Mouse (Mus musculus) midbrain, postnatal 0 days (tissue): ENCODE measurements around the gene 1700001O22Rik. TPM values are rescaled to one million over a fixed set of nuclear protein-coding genes. Genes with fewer than 3 reads are reported as not detected.

ENCODE experiments used
- ATAC-seq: fragments of 200-750 bp; cut with Nextera tagmentation; 2 replicates; pipeline ENCODE4 v1.8.0; 2017; ENCODE audit warnings: moderate number of reproducible peaks, mild to moderate bottlenecking, moderate TSS enrichment, moderate library complexity; ENCODE audit not compliant: low FRiP score
- DNase-seq: peaks from one replicate; pipeline ENCODE4 v3.0.0-alpha.2; 2015; ENCODE audit warnings: low spot score
- H3K27ac ChIP-seq: fragments of 300-500 bp; sonication (generic); 2 replicates; pipeline ENCODE4 v1.5.1; 2014; ENCODE audit warnings: low read depth, mild to moderate bottlenecking, low read length, mixed read lengths
- H3K27me3 ChIP-seq: fragments of 300-500 bp; sonication (generic); 2 replicates; pipeline ENCODE4 v1.6.1; 2014; ENCODE audit warnings: low read length, control low read depth, mixed read lengths; ENCODE audit not compliant: insufficient read depth
- H3K36me3 ChIP-seq: fragments of 300-500 bp; sonication (generic); 2 replicates; pipeline ENCODE4 v1.6.1; 2014; ENCODE audit warnings: low read length, control low read depth, mixed read lengths; ENCODE audit not compliant: insufficient read depth
- H3K4me1 ChIP-seq: fragments of 300-500 bp; sonication (generic); 2 replicates; pipeline ENCODE4 v1.6.1; 2014; ENCODE audit warnings: mild to moderate bottlenecking, control low read depth, antibody characterized with exemption, low read length, mixed read lengths; ENCODE audit not compliant: insufficient read depth
- H3K4me2 ChIP-seq: fragments of 300-500 bp; sonication (generic); 2 replicates; pipeline ENCODE4 v1.6.1; 2014; ENCODE audit warnings: low read depth, mild to moderate bottlenecking, low read length, mixed read lengths; ENCODE audit not compliant: poor library complexity, severe bottlenecking
- H3K4me3 ChIP-seq: fragments of 300-500 bp; sonication (generic); 2 replicates; pipeline ENCODE4 v1.5.1; 2014; ENCODE audit warnings: low read depth, mild to moderate bottlenecking, low read length, moderate library complexity
- H3K9ac ChIP-seq: fragments of 300-500 bp; sonication (generic); replicated peaks from 2 replicates; pipeline ENCODE4 v1.6.1; 2014; ENCODE audit warnings: mild to moderate bottlenecking, low read length, moderate library complexity, mixed read lengths; ENCODE audit not compliant: poor library complexity, severe bottlenecking
- H3K9me3 ChIP-seq: fragments of 300-500 bp; sonication (generic); 2 replicates; pipeline ENCODE4 v1.6.1; 2016; ENCODE audit warnings: low read length, control low read depth
- CTCF ChIP-seq: IDR thresholded peaks from 2 replicates; pipeline ENCODE4 v1.5.1; 2016; ENCODE audit warnings: antibody characterized with exemption, mild to moderate bottlenecking
- WGBS: fragments of 180-500 bp; shearing (Covaris S2); extraction: QIAGEN DNeasy Blood & Tissue Kit; methylation state at CpG from one replicate; pipeline ENCODE4 v1.1.7; 2014; 5-methylcytosine and 5-hydroxymethylcytosine counted together
- polyA plus RNA-seq: library from polyadenylated mRNA; unstranded; fragments of >200 nt; fragmentation: Nextera tagmentation; extraction: Ambion mirVana; gene quantifications from 2 replicates; pipeline ENCODE4 v1.2.1, GENCODE M21; 2015
- total RNA-seq: library from RNA; depleted of rRNA; stranded (reverse); fragments of >200 nt; gene quantifications from 2 replicates; pipeline ENCODE4 v1.2.3, GENCODE M21; 2014

The 1700001O22Rik gene
- total and polyA plus RNA-seq, 2 experiments from 2014 or later: 1.5 to 2.4 TPM

DNA sequence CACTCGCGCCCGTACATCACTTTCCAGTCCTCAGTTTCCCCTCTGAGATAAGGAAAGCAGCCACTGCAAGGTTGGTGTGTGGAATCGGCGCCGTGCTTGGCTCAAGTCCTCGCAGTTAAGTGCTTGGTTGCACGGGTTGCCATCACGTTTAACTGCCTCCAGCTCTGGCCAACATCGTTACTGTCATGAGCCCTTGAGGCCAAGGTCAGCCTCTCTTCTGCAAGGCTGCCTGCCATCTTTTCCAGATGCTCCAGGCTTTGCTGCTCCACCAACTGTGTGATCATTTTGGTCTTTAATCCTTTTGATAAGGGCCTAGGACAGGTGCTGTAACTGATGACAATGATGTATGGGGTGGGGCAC is 4.8 kb upstream of the 1700001O22Rik start:
- H3K9me3 ChIP-seq: no peaks in the 10 kb centered on the region
- H3K27ac ChIP-seq: peak overlapping the region; percentile 77
- H3K36me3 ChIP-seq: peaks cover 4% of the 10 kb centered on the region; the same call in 1 of the 2 replicates
- H3K9ac ChIP-seq: peak overlapping the region; percentile 84
- ATAC-seq (no peak), DNase-seq (no peak)
- TF ChIP-seq CTCF: no peak
- WGBS: 4% methylated on average over 10 of the region's 10 CpGs
- peaks cover 8% of the 10 kb centered on the region for H3K4me1 ChIP-seq
- peak overlapping the region; percentile 91 for H3K4me2 ChIP-seq
- H3K27me3 ChIP-seq: peaks cover 3% of the 10 kb centered on the region; the same call in 1 of the 2 replicates
- H3K4me3 ChIP-seq: peak overlapping the region; percentile 60

DNA sequence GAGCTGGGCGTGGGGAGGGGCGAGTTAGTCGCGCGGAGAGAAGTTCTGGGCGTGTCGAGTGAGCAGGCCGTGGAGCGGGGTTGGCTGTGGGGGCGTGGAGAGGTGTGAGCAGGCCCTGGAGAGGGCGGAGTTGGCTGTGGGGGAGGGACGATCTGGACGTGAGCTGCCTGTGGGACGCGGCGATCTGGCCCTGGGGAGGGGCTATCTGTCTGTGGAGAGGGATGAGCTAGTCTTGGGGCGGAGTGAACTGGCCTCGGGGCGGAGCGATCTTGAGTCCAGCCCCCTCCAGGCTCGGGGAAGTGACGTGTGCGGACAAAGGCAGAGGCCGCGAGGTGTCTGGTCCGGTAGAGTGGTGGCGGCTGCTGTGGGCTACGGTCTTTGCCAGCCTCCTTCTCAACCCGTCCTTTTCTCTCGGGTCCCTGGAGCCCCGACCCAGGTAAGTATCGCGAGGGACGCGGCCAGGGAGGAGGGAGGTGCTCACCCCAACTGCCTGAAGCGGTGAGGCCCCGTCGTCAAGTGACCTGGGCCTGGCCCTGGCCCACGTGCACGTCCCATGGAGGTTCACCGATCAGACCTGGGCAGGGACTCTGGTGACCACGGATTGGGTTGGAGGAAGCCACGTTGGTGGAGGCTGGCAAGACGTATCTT is 4.3 kb upstream of the 1700001O22Rik start, which contains the start of gene Ntmt1:
TSS of gene Ntmt1 (plus strand) at position 179 of the 648 bp plus-strand sequence.
- peak within 1 kb of the TSS; percentile 77 for H3K27ac ChIP-seq
- H3K27me3 ChIP-seq: peaks cover 5% of the 10 kb centered on the region; the same call in 1 of the 2 replicates
- peaks cover 4% of the 10 kb centered on the region; the same call in 1 of the 2 replicates for H3K36me3 ChIP-seq
- ATAC-seq (peak; percentile 97), DNase-seq (peak; percentile 98)
- no peak for TF ChIP-seq CTCF
- H3K4me2 ChIP-seq: peak within 1 kb of the TSS; percentile 91
- H3K9ac ChIP-seq: peak within 1 kb of the TSS; percentile 84
- H3K4me1 ChIP-seq: peaks cover 8% of the 10 kb centered on the region
- H3K9me3 ChIP-seq: no peaks in the 10 kb centered on the region
- peak within 1 kb of the TSS; percentile 60 for H3K4me3 ChIP-seq
- whole genome bisulfite sequencing: under 1% methylated on average over 37 of the region's 44 CpGs

GRCm38 (mm10) chr2:30807147-30807647 is 3.7 kb upstream of the 1700001O22Rik start:
- WGBS: 6% methylated on average over 28 of the region's 28 CpGs
- peaks cover 8% of the 10 kb centered on the region for H3K4me1 ChIP-seq
- peak overlapping the region; percentile 77; the same call in 1 of the 2 replicates for H3K27ac ChIP-seq
- DNase-seq: no peak
- H3K9ac ChIP-seq: peak overlapping the region; percentile 84; the same call in 1 of the 2 replicates
- peak; percentile 45 for ATAC-seq
- no peaks in the 10 kb centered on the region for H3K9me3 ChIP-seq
- no peak for TF ChIP-seq CTCF
- peak overlapping the region; percentile 91 for H3K4me2 ChIP-seq
- peaks cover under 1% of the 10 kb centered on the region; the same call in 1 of the 2 replicates for H3K36me3 ChIP-seq
- peak overlapping the region; percentile 60 for H3K4me3 ChIP-seq
- peaks cover 5% of the 10 kb centered on the region; the same call in 1 of the 2 replicates for H3K27me3 ChIP-seq

- no peak for TF ChIP-seq CTCF
- ATAC-seq: no peak
- Histone ChIP-seq H3K9me3 (no peaks in the 10 kb centered on the region), H3K9ac (no peak overlapping the region), H3K4me3 (no peak overlapping the region), H3K4me2 (no peak overlapping the region), H3K36me3 (no peaks in the 10 kb centered on the region), H3K27me3 (peaks cover 5% of the 10 kb centered on the region; the same call in 1 of the 2 replicates), H3K27ac (no peak overlapping the region), H3K4me1 (peaks cover 14% of the 10 kb centered on the region)
- WGBS: 97% methylated on average over 2 of the region's 2 CpGs
- DNase-seq: no peak
Measured at GRCm38 (mm10) chr2:30805983-30806382, 2.5 kb upstream of the 1700001O22Rik start.

- Histone ChIP-seq H3K4me2 (peak overlapping the region; percentile 57), H3K36me3 (no peaks in the 10 kb centered on the region), H3K27me3 (peaks cover 5% of the 10 kb centered on the region; the same call in 1 of the 2 replicates), H3K4me3 (peak overlapping the region; percentile 36), H3K4me1 (peaks cover 16% of the 10 kb centered on the region), H3K9ac (peak overlapping the region; percentile 13), H3K27ac (no peak overlapping the region), H3K9me3 (no peaks in the 10 kb centered on the region)
- DNase-seq: no peak
- 1% methylated on average over 77 of the region's 77 CpGs for WGBS
- no peak for ATAC-seq
- TF ChIP-seq CTCF: no peak
Measured at GRCm38 (mm10) chr2:30801067-30801852, 2.2 kb downstream of the 1700001O22Rik start.
